Mouse (Mus musculus): ENCODE measurements around the gene Cyp8b1.

DNA sequence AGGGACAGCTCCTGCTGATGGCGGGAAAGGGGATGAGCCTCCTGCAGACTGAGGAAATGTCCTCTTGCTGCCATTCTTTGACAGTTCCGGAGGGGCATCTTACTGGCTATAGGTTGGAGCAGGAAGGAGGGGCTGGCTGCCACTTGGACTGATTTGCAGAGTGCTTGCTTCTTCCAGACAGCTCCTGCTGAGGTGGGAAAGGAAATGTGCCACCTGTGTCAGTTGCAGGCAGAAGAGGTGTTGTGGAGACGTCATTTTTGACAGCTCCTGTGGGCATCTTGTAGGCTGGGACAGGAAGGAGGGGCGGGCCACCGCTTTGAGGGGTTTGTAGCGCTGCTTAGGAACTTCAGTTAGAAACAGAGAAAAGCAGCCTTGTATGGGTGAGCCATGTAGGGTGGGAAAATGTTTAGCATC, 21.4 kb upstream of the Cyp8b1 start:
- TF ChIP-seq MAFK (IDR thresholded peaks at IDR 0.05; ENCODE audit: insufficient read depth, low read depth, low read length) (no peak), CHD2 (IDR thresholded peaks at IDR 0.05; ENCODE audit: low read depth, low read length) (no peak), ZC3H11A (IDR thresholded peaks at IDR 0.05; ENCODE audit: borderline replicate concordance, low read depth, low read length) (no peak), ZNF384 (IDR thresholded peaks at IDR 0.05; ENCODE audit: low read depth, low read length) (no peak)

All from ES-E14 (cell line).